Mouse (Mus musculus): ENCODE data around the gene Espl1. TPM values are rescaled to one million over a fixed set of nuclear protein-coding genes. Genes with fewer than 3 reads are reported as not detected.

Espl1 gene
- total RNA-seq, 2 experiments from 2014 or later = 3.2 to 3.6 TPM

Other genes with a start within 250 kb of the Espl1 start
- gene Eif4b, start 222.5 kb upstream of the Espl1 start, total RNA-seq (2021) = 100 to 1,000 TPM; 225 to 261 TPM
- 10 to 100 TPM; 68.4 to 87.6 TPM for gene Tns2, start 195.9 kb upstream of the Espl1 start, total RNA-seq (2021)
- gene Spryd3, start 160.0 kb upstream of the Espl1 start, total RNA-seq (2021) = 10 to 100 TPM; 34.4 to 42.4 TPM
- 10 to 100 TPM; 43.4 to 51.3 TPM for gene Igfbp6, start 151.9 kb upstream of the Espl1 start, total RNA-seq (2021)
- under 1 TPM; 0.40 to 0.49 TPM for gene Soat2, start 145.7 kb upstream of the Espl1 start, total RNA-seq (2021)
- 10 to 100 TPM; 52.6 to 66.7 TPM for gene Zfp740, start 93.0 kb upstream of the Espl1 start, total RNA-seq (2021)
- gene Csad, start 91.5 kb upstream of the Espl1 start, total RNA-seq (2021) = 10 to 100 TPM; 79.0 to 83.7 TPM
- gene Itgb7, start 64.3 kb upstream of the Espl1 start, total RNA-seq (2021) = 1 to 10 TPM; 1.5 to 2.9 TPM
- gene Rarg, start 38.7 kb upstream of the Espl1 start, total RNA-seq (2021) = 10 to 100 TPM; 21.7 to 30.4 TPM
- not detected for gene Gm9918, start 25.7 kb upstream of the Espl1 start, total RNA-seq (2021)
- gene Mfsd5, start 16.8 kb upstream of the Espl1 start, total RNA-seq (2021) = 10 to 100 TPM; 39.0 to 40.0 TPM
- gene Pfdn5, start 29.9 kb downstream of the Espl1 start, total RNA-seq (2021) = 100 to 1,000 TPM; 420 TPM
- gene Myg1, start 35.4 kb downstream of the Espl1 start, total RNA-seq (2021) = 10 to 100 TPM; 59.0 to 59.1 TPM
- gene Aaas, start 54.5 kb downstream of the Espl1 start, total RNA-seq (2021) = 10 to 100 TPM; 13.7 to 16.2 TPM
- under 1 TPM in 1 of 2 experiments, not detected in 1; 0.16 TPM for gene Sp7, start 70.9 kb downstream of the Espl1 start, total RNA-seq (2021)
- 10 to 100 TPM; 78.9 to 79.7 TPM for gene Sp1, start 109.9 kb downstream of the Espl1 start, total RNA-seq (2021)
- 1 to 10 TPM; 1.2 to 2.5 TPM for gene Amhr2, start 149.1 kb downstream of the Espl1 start, total RNA-seq (2021)
- gene Prr13, start 162.8 kb downstream of the Espl1 start, total RNA-seq (2021) = 100 to 1,000 TPM; 112 to 116 TPM
- gene Pcbp2, start 174.3 kb downstream of the Espl1 start, total RNA-seq (2021) = 100 to 1,000 TPM; 724 to 759 TPM
- gene Gm10337, start 207.5 kb downstream of the Espl1 start, total RNA-seq (2021) = not detected
- gene Map3k12, start 220.8 kb downstream of the Espl1 start, total RNA-seq (2021) = 1 to 10 TPM; 8.0 to 8.9 TPM
- gene Tarbp2, start 221.9 kb downstream of the Espl1 start, total RNA-seq (2021) = 10 to 100 TPM; 32.5 to 33.5 TPM
- 1 to 10 TPM; 2.5 to 3.6 TPM for gene Npff, start 228.7 kb downstream of the Espl1 start, total RNA-seq (2021)

All from adrenal gland, postnatal 36 days (tissue).